Mouse (Mus musculus): ENCODE measurements around the gene Arpc5l.

GRCm38 (mm10) chr2:39064687-39065399, 59.7 kb downstream of the Arpc5l start:
- TF ChIP-seq CTCF (IDR thresholded peaks at IDR 0.05; ENCODE audit: extremely low read depth, insufficient read depth, low read length) (no peak), POLR2A (IDR thresholded peaks at IDR 0.05; ENCODE audit: extremely low read depth, insufficient read depth, low read length) (no peak)
